Mouse (Mus musculus) MN1 (cell line): ENCODE results near the gene Ppp2r5a.

Source experiments
- DNase-seq: peaks from one replicate; pipeline ENCODE4 v3.0.0-alpha.2; 2016; ENCODE audit warnings: low spot score

Ppp2r5a gene

DNA sequence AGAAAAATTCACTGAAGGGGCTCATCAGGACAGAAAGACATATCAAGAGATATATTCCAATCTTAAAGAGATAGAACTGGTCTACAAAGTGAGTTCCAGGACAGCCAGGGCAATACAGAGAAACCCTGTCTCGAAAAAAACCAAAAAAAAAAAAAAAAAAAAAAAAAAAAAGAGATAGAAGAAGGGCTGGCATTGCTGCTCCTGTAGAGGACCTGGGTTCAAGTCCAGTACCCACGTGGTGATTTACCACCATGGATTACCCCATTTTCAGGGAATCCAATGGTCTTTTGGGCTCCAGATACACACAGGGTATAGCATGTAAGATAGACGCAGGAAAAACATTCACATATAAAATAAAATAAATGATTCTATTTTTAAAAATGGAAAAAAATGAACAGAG lies 22.2 kb downstream of the Ppp2r5a start:
- DNase-seq, result no peak

- DNase-seq, result no peak
These were observed 25.0 kb downstream of the Ppp2r5a start for GRCm38 (mm10) chr1:191378080-191378479.

GRCm38 (mm10) chr1:191375644-191375998 lies 27.5 kb downstream of the Ppp2r5a start:
- no peak for DNase-seq

DNA sequence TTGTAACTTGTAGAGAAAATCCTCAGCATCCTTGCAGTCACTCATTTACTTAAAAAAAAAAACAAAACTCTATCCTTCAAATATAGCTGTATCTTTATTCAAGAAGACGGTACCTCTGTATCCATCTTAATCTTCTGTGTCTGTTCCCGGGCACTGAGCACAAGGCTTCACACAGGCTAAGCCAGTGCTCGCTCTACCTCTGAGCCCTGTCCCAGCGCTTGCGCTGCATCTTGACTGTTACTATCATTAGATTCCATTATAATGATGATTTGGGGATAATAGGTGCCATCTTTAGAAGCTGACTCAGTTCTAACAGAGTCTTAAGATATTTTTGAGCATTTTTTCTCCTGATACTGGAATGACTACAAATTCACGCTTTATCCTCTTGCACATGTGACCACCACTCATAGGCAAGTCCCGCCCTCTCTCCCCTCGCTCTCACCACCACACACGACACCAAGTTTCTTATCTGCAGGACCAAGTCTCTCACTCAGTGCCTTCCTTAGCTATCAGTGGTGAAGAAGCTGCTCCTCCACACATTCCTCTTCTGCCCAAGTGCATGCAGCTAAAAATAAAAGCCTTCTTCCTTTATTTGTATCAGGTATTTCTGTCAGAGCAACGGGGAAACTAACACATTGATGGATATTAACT lies 28.0 kb downstream of the Ppp2r5a start:
- no peak for DNase-seq

DNA sequence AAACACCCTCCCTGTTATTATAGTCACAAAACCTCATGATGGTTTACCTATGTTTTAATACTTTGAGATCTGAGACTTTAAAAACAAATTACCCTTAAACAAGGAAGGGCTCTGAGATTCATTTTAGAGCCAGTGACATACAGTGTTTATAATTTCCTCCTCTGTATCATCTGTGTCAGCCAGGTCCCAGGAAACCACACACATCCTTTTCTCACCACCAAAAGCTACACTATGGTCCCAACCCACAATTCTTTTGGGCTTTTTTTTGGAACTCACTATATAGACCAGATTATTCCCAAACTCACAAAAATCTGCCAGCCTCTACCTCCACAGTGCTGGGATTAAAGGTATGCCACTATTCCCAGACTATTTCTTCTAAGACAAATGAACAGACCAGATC lies 33.9 kb downstream of the Ppp2r5a start:
- DNase-seq, result no peak

DNA sequence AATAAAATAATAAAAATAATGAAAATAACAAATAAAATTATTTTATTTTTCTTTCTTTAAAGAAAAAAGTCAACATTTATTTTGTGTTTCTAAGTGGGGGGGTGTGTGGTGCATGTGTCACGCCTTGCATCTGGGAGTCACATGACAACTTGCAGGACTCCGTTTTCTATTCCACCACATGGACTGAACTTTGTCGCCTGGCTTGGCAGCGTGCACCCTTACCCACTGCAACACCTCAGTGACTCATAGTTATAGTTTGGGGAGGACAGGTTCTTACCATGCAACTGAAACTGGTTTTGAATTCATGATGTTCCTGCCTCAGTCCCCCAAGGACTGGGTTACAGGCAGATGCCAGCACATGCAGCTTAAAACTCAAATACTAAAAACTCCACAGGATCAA lies 34.9 kb downstream of the Ppp2r5a start:
- DNase-seq, result no peak

- DNase-seq, result peak; percentile 31
These were observed 38.6 kb downstream of the Ppp2r5a start for GRCm38 (mm10) chr1:191364477-191364876.

DNA sequence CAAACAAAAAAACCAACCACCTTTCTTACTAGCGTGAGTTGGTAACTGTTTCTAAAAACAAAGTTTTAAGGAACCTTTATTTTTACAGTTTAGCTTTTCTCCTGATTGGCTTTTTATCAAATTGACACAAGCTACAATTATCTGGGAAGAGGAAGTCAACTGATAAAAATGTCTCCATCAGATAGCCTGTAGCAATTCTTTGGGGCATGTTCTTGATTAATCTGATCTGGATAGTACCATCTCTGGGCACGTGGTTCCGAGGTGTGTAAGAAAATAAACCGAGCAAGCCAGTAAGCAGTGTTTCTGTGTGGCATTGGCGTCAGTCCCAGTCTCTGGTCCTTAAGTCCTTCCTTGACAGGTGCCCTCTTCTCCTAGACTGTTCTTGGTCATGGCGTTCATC lies 40.7 kb downstream of the Ppp2r5a start:
- DNase-seq, result no peak

DNA sequence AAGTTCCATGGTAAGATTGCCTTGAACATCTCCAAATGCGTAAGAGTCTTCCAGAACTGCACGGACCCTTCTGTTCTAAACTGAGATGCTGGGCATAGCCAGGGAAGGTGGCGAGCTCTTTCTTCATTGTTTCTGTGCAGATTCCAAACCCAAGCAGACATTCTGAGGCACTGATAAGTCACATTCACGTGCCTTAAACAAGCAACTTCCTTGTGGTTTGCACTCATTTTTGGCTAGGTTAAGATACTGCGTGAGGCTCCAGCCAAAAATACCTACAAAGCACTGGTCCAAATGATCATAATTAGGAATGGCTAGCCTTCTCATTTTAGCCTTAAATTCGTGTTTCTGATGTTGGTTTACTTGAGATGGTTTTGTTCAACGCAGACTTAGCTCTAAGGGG lies 43.6 kb downstream of the Ppp2r5a start:
- no peak for DNase-seq

GRCm38 (mm10) chr1:191356936-191357335 lies 46.1 kb downstream of the Ppp2r5a start:
- DNase-seq, result no peak

DNA sequence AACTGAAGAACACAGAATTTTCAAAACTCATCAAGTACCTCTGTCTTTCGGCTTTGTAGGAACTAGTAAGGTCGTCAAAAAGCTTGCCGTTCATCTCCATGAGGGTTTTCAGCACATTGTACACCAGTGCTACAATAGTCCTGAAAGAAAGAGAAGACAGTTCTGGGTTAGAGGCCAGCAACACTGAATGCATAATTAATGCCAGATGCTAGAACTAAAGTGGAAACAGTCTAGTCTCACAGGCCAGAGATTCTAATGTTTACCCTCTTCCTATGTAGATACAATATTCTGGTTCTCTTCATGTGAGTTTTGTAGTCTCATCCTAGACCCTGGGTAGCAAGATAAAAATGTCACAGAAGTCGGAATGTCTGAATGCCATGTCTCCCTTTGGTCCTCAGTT lies 49.2 kb downstream of the Ppp2r5a start:
- no peak for DNase-seq

- DNase-seq, result peak; percentile 88
These were observed 50.1 kb downstream of the Ppp2r5a start for GRCm38 (mm10) chr1:191352786-191353488.

DNA sequence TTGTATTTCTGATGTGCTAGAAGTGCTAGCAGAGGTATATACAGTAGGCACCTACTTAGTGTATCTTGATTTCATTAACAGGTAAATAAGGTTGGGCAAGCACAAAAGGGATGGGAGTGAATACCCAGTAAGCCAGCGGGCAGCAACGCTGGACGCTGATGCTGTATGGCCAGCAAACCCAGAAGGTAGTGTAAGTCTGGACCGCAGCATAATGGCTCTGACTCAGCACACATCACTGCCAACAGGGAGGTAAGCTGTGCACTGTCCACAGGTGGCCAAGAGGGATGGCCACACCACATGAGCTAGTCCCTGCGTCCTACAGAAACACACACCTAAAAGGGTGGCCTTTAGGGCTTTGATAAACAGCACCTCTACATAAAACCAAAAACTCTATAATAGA lies 52.7 kb downstream of the Ppp2r5a start:
- DNase-seq, result no peak

- no peak for DNase-seq
These were observed 53.5 kb downstream of the Ppp2r5a start for GRCm38 (mm10) chr1:191349486-191350037.

DNA sequence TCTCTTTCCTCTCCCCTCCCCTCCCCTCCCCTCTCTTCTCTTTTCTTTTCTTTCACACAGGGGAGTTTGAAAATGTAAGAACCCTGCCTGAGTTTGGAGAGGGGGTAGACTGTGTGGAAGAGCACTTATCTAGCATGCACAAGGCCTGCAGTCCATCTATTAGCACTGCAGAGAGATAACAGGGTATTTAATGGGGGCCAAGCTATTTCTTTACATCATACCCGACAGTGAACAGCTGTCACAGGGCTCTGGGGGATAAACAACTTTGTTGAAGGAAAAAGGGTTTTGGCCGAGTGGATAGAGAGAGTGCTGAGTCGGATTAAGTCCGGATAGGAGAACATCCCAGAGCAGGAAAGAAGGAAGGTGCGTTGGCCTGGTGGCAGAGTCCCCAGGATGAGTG lies 54.1 kb downstream of the Ppp2r5a start:
- no peak for DNase-seq

GRCm38 (mm10) chr1:191348592-191348991 lies 54.5 kb downstream of the Ppp2r5a start:
- no peak for DNase-seq

DNA sequence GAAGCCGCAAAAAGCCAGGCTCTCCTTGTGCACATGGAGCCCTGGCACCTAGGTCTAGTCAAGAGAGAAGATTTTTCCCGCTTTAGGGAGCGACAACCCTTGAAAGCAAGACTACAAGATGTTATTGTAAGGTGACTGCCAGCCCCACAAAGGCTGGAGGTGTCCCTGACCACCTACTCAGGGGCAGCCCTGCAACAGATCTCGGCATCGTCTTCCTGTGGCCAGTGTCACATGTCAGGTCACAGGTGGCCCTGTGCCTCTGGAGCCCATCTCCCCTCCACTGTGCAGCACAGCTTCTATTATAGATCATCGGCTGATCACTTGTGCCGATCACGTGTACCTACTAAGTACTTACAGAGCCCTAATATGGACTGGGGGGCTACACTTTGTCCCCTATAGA lies 55.5 kb downstream of the Ppp2r5a start:
- DNase-seq, result no peak

DNA sequence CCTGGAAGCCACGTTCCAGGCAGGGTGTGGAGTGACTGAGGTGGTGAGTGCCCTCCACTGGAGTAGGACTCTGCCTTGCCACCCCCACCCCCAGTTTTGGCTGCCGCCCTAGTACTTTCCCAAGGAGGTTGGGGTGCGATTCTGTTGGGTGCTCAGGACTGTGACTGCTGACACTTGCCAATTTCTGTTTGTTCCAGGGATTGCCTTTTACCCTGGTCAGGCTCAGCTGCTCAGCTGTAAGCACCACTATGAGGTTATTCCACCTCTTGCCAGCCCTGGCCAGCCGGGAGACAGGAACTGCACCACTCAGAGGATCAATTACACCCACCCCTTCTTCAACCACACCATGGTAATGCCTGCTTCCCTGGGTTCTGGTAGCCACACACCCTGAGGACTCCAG lies 62.5 kb downstream of the Ppp2r5a start:
- no peak for DNase-seq

- DNase-seq, result no peak
These were observed 63.2 kb downstream of the Ppp2r5a start for GRCm38 (mm10) chr1:191339876-191340275.

DNA sequence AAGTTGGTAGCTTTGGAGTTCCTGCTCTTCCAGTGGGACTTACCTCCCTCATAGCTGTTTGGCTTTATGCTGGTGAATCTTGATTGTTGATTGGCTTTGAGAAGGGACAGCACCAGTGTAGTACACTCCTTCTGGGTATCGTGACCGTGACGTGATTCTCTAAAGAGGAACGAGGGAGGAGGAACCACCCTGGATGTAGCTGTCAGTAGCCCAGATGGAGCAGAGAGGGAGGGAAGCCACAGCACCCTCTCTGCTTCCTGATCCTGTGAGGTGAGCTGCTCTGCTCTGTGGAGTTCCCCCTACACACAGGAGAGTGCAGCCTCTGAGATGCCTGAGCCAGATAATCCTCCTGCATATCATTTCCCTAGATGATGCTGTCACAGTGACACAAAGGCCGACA lies 68.6 kb downstream of the Ppp2r5a start:
- no peak for DNase-seq

DNA sequence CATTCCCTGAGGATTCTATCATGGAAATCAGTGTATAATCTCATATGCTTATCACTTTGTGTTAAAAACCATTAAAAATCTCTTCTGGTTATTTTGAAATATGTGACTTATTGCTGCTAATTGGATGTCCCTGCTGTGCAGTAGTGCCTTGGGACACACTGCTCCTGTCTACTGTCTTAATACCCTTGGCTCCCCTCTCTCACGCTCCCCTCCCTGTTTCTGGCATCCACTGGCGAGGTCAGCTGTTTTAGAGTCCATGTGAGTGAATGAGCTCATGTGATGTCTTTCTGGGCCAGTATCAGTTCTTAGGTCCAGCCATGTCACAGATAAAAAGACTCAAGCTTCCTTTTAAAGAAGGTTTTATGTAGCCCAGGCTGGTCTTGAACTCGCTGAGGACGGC lies 72.7 kb downstream of the Ppp2r5a start:
- DNase-seq, result peak; percentile 42

DNA sequence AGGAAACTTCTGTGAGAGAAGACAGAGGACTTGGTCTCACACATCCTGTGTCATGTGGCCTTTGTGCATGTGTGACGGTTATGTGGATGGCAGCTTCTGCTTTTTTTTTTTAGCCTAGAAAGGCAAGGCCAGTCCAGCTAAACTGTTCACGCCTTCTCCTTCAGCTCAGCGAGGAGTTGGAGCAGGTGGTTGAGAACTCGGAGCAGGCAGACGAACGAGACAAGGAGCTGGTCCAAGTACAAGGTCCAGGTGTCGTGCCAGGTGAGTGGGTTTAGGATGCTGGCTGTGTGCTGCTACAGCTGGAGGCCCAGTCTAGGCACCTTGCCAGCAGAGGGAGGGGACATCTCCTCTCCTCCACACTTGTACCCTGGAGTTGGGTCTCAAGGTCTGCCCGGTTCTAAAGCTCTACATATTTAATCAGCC lies 75.0 kb downstream of the Ppp2r5a start:
- DNase-seq, result no peak

DNA sequence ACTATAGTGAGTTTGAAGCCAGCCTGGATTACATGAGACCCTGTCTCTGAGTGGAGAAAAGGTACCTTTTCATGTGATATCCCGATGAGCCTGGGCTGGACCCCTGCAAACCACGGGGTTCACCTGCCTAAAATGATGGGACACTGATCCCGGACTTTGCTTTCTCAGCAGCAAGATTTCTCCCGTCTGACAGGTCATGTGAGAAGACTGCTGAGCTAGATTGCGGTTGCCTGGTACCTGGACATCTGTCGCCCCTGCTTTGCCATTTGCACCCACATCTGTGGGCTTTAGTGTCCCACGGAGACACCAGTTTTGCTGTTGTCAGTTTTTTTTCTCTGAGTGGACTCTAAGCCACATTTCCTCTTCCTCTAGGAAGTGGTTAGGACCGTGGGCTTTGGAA lies 75.8 kb downstream of the Ppp2r5a start:
- DNase-seq, result no peak
